Comparison of ENCODE assay signal across 9 mouse cellular contexts in genomic region chr1:120342371-120342821, GRCm38 (mm10). TPM values are rescaled to one million over a fixed set of nuclear protein-coding genes. Genes with fewer than 3 reads are reported as not detected.
DNase-seq lines count a peak whose midpoint lies in the region; ATAC-seq lines count a peak whose summit lies in the region.
"Had no signal": no experiment of that assay in that cellular context is flagged by ENCODE, and none has a peak within 500 bp of the region (broad histone marks: within the 10 kb centered on the region; RNA-seq: fewer than 3 reads in every experiment).

No protein-coding gene starts in this region.

- H3K36me3 ChIP-seq in embryonic facial prominence, embryonic 14.5 days (ENCODE audit: control insufficient read depth, insufficient read depth, low read length) = no peaks in the 10 kb centered on the region
- H3K36me3 ChIP-seq in hindbrain, embryonic 11.5 days (ENCODE audit: control insufficient read depth, insufficient read depth, low read length) = no peaks in the 10 kb centered on the region
- H3K36me3 ChIP-seq in liver, embryonic 13.5 days = no peaks in the 10 kb centered on the region
- H3K36me3 ChIP-seq in neural tube, embryonic 15.5 days = no peaks in the 10 kb centered on the region

- H3K9ac ChIP-seq in embryonic facial prominence, embryonic 14.5 days (ENCODE audit: low read depth, low read length) = no peak overlapping the region
- H3K9ac ChIP-seq in hindbrain, embryonic 11.5 days (ENCODE audit: low read depth, low read length) = no peak overlapping the region
- no peak overlapping the region for H3K9ac ChIP-seq in liver, embryonic 13.5 days
- no peak overlapping the region for H3K9ac ChIP-seq in neural tube, embryonic 15.5 days (replicated peaks)

- peak overlapping the region; percentile 26 for H3K4me3 ChIP-seq in embryonic facial prominence, embryonic 14.5 days (ENCODE audit: low read depth, low read length)
- peak overlapping the region; percentile 22 for H3K4me3 ChIP-seq in hindbrain, embryonic 11.5 days (ENCODE audit: low read depth, low read length)
- H3K4me3 ChIP-seq in liver, embryonic 13.5 days (replicated peaks) = peak overlapping the region; percentile 25
- peak overlapping the region; percentile 36 for H3K4me3 ChIP-seq in neural tube, embryonic 15.5 days (replicated peaks)

- no peak overlapping the region for H3K27ac ChIP-seq in embryonic facial prominence, embryonic 14.5 days (replicated peaks; ENCODE audit: low read depth, low read length)
- H3K27ac ChIP-seq in hindbrain, embryonic 11.5 days (ENCODE audit: low read depth, low read length) = no peak overlapping the region
- no peak overlapping the region for H3K27ac ChIP-seq in liver, embryonic 13.5 days
- H3K27ac ChIP-seq in neural tube, embryonic 15.5 days (replicated peaks) = no peak overlapping the region

- WGBS in embryonic facial prominence, embryonic 14.5 days = under 1% methylated on average over 29 of the region's 34 CpGs
- under 1% methylated on average over 34 of the region's 34 CpGs for WGBS in hindbrain, embryonic 11.5 days
- under 1% methylated on average over 34 of the region's 34 CpGs for WGBS in liver, embryonic 13.5 days (ENCODE audit: insufficient replicate concordance)
- WGBS in neural tube, embryonic 15.5 days = under 1% methylated on average over 34 of the region's 34 CpGs

- H3K27me3 ChIP-seq in embryonic facial prominence, embryonic 14.5 days (replicated peaks; ENCODE audit: control insufficient read depth, insufficient read depth, low read length) = peaks cover 89% of the 10 kb centered on the region
- peaks cover 56% of the 10 kb centered on the region for H3K27me3 ChIP-seq in hindbrain, embryonic 11.5 days (ENCODE audit: control insufficient read depth, insufficient read depth, low read length)
- peaks cover 91% of the 10 kb centered on the region for H3K27me3 ChIP-seq in liver, embryonic 13.5 days
- peaks cover 91% of the 10 kb centered on the region for H3K27me3 ChIP-seq in neural tube, embryonic 15.5 days (replicated peaks)

- H3K9me3 ChIP-seq in embryonic facial prominence, embryonic 14.5 days (ENCODE audit: control insufficient read depth, low read length) = no peaks in the 10 kb centered on the region
- H3K9me3 ChIP-seq in hindbrain, embryonic 11.5 days (ENCODE audit: control insufficient read depth, low read length) = no peaks in the 10 kb centered on the region
- H3K9me3 ChIP-seq in liver, embryonic 13.5 days (replicated peaks) = no peaks in the 10 kb centered on the region
- no peaks in the 10 kb centered on the region for H3K9me3 ChIP-seq in neural tube, embryonic 15.5 days (replicated peaks)

- H3K4me1 ChIP-seq in embryonic facial prominence, embryonic 14.5 days (ENCODE audit: control insufficient read depth, insufficient read depth, low read length) = peaks cover 3% of the 10 kb centered on the region; the same call in 1 of the 2 replicates
- H3K4me1 ChIP-seq in hindbrain, embryonic 11.5 days (replicated peaks; ENCODE audit: control insufficient read depth, insufficient read depth, low read length) = peaks cover 6% of the 10 kb centered on the region; the same call in 1 of the 2 replicates
- H3K4me1 ChIP-seq in liver, embryonic 13.5 days (replicated peaks) = no peaks in the 10 kb centered on the region; the same call in 1 of the 2 replicates
- peaks cover 29% of the 10 kb centered on the region for H3K4me1 ChIP-seq in neural tube, embryonic 15.5 days

- ATAC-seq in embryonic facial prominence, embryonic 14.5 days (ENCODE audit: low read depth) = no peak
- ATAC-seq in hindbrain, embryonic 11.5 days (ENCODE audit: low FRiP score) = peak; percentile 41; the same call in 1 of the 2 replicates
- ATAC-seq in liver, embryonic 13.5 days (ENCODE audit: low read depth) = no peak
- ATAC-seq in neural tube, embryonic 15.5 days (ENCODE audit: low FRiP score) = no peak

- DNase-seq in cerebellum, postnatal 14 days = peak; percentile 56 to 74
- no peak for DNase-seq in cerebellum, adult 18-20 months
- peak; percentile 86 for DNase-seq in ES-CJ7 (ENCODE audit: low read depth, low spot score)
- peak; percentile 32 for DNase-seq in embryonic facial prominence, embryonic 14.5 days (ENCODE audit: low spot score)
- peak; percentile 80 for DNase-seq in hindbrain, embryonic 11.5 days (ENCODE audit: low spot score)
- no peak for DNase-seq in liver, embryonic 13.5 days
- no peak for DNase-seq in urinary bladder, postnatal 4 days (ENCODE audit: low spot score in 2 of 2)

- H3K4me2 ChIP-seq in embryonic facial prominence, embryonic 14.5 days (ENCODE audit: low read depth, low read length) = peak overlapping the region; percentile 45
- H3K4me2 ChIP-seq in hindbrain, embryonic 11.5 days (replicated peaks; ENCODE audit: low read depth, low read length) = peak overlapping the region; percentile 50
- peak overlapping the region; percentile 32 for H3K4me2 ChIP-seq in liver, embryonic 13.5 days
- H3K4me2 ChIP-seq in neural tube, embryonic 15.5 days = peak overlapping the region; percentile 65

RNA-seq across cellular contexts. Expression of gene C1ql2, which starts 2.0 kb away (rescaled TPM):
- polyA plus RNA-seq in embryonic facial prominence, embryonic 14.5 days (2014; fragmentation: Nextera tagmentation; extraction: Ambion mirVana) = 0.08 TPM in 1 of 2 replicates, not detected in the other
- 0.57 and 1.1 TPM in 2 replicates for polyA plus RNA-seq in hindbrain, embryonic 11.5 days (2014; fragmentation: Nextera tagmentation; extraction: Ambion mirVana)
- polyA plus RNA-seq in liver, embryonic 13.5 days (2015; fragmentation: Nextera tagmentation; extraction: Ambion mirVana) = not detected in 2 replicates
- polyA plus RNA-seq in neural tube, embryonic 15.5 days (2015; fragmentation: Nextera tagmentation; extraction: Ambion mirVana) = 1.4 and 3.2 TPM in 2 replicates
- polyA plus RNA-seq: C2C12 had no signal

Comparison
In these comparisons a context has a peak if more than half of its experiments do, and no peak if none do; other contexts are left out.
1. DNase-seq: peak in cerebellum, postnatal 14 days (2 of 2), ES-CJ7 (single experiment), embryonic facial prominence, embryonic 14.5 days (single experiment) and hindbrain, embryonic 11.5 days (single experiment); none in cerebellum, adult 18-20 months (0 of 2), liver, embryonic 13.5 days (single experiment) and urinary bladder, postnatal 4 days (0 of 2).
2. Peak in every context shown above with its lines, with median percentiles within 50 percentile points of each other: H3K4me2 ChIP-seq and H3K4me3 ChIP-seq.